Mouse (Mus musculus) monocyte, adult 2 months (primary cell): ENCODE measurements at regions not wholly inside any gene's neighbourhood (a gene's known extent, or its start where the extent isn't known, plus 50 kb on each side); places are given as distances from the start of the nearest gene placed in this dataset.

Experiments used
- DNase-seq, 2 experiments: peaks; one replicate each; pipeline ENCODE4 v3.0.0; 2022; ENCODE audit warnings: low spot score in 2 of 2, low read depth in 1 of 2

DNA sequence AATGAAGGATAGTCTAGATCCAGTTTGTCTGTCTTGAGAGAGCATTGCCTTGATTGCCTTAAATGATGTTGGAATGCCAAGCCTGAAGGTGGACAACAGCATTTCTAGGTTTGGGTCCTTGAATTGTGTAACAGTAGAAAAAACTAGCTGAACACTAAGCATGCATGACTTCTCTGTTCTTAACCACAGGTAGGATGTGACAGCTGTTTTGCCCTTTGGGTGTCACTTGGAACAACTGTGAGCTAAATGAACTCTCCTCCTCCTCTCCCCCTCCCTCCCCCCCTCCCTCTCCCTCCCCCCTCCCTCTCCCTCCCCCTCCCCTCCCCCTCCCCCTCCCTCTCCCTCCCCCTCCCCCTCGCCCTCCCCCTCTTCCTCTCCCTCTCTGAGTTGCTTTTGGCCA lies 113.6 kb upstream of the 1700056E22Rik start:
- no peak for DNase-seq

GRCm38 (mm10) chr1:184142974-184143373 lies 108.9 kb upstream of the 1700056E22Rik start:
- no peak for DNase-seq

DNA sequence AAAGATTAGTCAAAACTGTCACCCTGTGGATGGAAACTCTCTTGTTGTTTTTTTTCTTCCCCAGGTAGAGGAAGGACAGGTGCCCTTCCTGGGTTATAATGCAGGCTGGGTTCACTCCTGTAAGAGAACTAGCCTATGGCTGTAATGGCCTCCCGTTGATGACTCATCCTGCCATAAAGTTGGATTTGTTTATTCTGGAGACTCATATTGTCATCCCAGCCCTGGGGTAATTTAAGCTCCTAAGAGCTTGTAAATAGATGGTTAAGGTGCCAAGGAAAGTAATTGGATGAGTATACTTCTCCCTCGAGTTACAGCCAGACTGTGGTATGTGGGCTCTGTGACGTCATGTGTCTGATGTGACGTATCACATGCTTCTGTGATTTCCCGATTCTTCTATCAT lies 106.4 kb upstream of the 1700056E22Rik start:
- no peak for DNase-seq

GRCm38 (mm10) chr1:184140082-184140481 lies 106.0 kb upstream of the 1700056E22Rik start:
- DNase-seq: no peak

GRCm38 (mm10) chr1:184138661-184139060 lies 104.6 kb upstream of the 1700056E22Rik start:
- no peak for DNase-seq

DNA sequence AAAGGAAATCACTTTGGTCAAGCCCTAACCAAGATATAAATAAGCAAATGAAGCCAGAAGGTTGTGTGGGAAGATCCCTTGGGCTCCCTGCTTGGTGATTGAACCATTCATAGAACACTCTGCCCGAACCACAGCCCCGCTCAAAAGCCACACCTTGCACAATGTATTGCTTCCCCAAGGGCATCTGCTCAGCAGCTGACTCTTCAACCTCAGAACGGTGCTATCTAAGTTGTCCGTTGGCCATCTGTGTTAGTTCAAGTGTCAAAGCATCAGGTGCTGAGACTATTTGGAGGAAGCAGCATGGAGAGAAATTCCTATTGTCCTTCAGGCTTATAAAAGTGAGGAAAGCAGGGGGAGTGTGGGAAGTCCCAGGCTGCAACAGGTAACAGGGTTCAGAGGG lies 96.8 kb upstream of the 1700056E22Rik start:
- DNase-seq: no peak

GRCm38 (mm10) chr1:184127321-184127720 lies 93.2 kb upstream of the 1700056E22Rik start:
- DNase-seq: no peak

DNA sequence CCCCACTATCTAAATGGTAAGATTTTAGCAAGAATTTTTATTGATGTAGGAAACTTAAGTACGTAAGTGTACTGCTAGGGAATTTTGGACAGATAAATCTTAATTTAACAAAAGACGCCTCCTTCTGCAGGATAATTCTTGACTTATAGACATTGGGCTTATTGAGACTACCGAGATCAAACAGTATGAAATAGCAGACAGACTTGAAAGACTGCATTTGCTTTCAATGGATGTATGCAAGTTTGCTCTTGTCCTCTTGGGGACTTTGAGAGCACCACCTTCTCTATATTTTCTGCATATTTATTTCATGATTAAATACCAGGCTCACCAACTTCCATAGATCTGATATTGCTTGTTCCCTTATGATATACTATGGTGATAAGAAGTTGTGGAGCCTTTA lies 92.8 kb upstream of the 1700056E22Rik start:
- no peak for DNase-seq
